Mouse (Mus musculus) megakaryocyte, embryonic 14.5 days (primary cell): ENCODE data around the gene Gm4779. TPM values are rescaled to one million over a fixed set of nuclear protein-coding genes. Genes with fewer than 3 reads are reported as not detected.
"Not testable (repeated sequence)": the region's sequence is repeated elsewhere in the genome, so short reads cannot be mapped to it uniquely, and the experiment has no call there.

Experiments
- H3K27me3 ChIP-seq: replicated peaks from 2 replicates; pipeline ENCODE3; 2012; ENCODE audit warnings: inconsistent platforms
- H3K36me3 ChIP-seq: replicated peaks from 2 replicates; pipeline ENCODE3; 2012; ENCODE audit warnings: low read length, inconsistent platforms, mixed read lengths
- H3K4me1 ChIP-seq: 2 replicates; pipeline ENCODE4 v1.6.1; 2012; ENCODE audit warnings: inconsistent platforms
- H3K4me3 ChIP-seq: replicated peaks from 2 replicates; pipeline ENCODE3; 2012; ENCODE audit warnings: moderate library complexity, mild to moderate bottlenecking, inconsistent platforms
- H3K9me3 ChIP-seq: 2 replicates; pipeline ENCODE4 v1.6.1; 2012; ENCODE audit warnings: inconsistent platforms
- FLI1 ChIP-seq: IDR thresholded peaks from 2 replicates; pipeline ENCODE4 v1.6.1; 2012; ENCODE audit warnings: low read length, inconsistent platforms, mixed read lengths
- GATA1 ChIP-seq: IDR thresholded peaks from 3 replicates; pipeline ENCODE4 v1.6.1; 2012; ENCODE audit warnings: mixed read lengths, low read length, inconsistent platforms, borderline replicate concordance
- polyA plus RNA-seq: library from polyadenylated mRNA; stranded (reverse); fragments of >175 nt; gene quantifications from 2 replicates; pipeline ENCODE4 v1.2.3, GENCODE M21; 2012; ENCODE audit warnings: low replicate concordance; ENCODE audit not compliant: insufficient read depth

The Gm4779 gene
- 0.43 TPM in 1 of 2 replicates, not detected in the other for polyA plus RNA-seq

DNA sequence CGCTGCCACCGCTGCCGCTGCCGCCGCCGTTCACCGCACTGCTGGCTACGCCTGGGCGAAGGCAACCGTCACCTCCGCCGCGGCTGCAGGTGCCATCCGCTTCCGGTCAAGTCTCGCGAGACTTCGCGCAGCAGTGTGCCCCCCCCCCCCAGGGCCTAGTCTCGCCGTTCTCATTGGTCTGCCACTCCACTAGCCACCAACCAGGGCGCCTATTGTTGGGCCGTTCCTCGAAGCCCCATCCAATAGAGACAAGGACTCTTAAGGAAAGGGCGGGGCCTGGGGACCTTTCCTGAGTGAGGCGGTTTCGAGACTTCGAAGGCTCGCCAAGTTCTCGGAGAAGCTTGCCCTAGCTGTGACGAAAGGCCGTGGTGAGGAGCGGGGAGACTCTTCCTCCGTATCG is at the start of gene Gm4779, which contains the start of gene 8030474K03Rik:
TSS of gene Gm4779 (minus strand) at position 82 of the 400 bp plus-strand sequence.
TSS of gene 8030474K03Rik (plus strand) at position 315 of the 400 bp plus-strand sequence.
- peaks cover 14% of the 10 kb centered on the region for H3K27me3 ChIP-seq
- no peaks in the 10 kb centered on the region for H3K36me3 ChIP-seq
- H3K4me3 ChIP-seq: no peak within 1 kb of the TSS
- no peak for TF ChIP-seq GATA1
- no peak for TF ChIP-seq FLI1
- H3K4me1 ChIP-seq: peaks cover 38% of the 10 kb centered on the region
- peaks cover 17% of the 10 kb centered on the region for H3K9me3 ChIP-seq

GRCm38 (mm10) chrX:101819980-101820379 is 25.8 kb upstream of the Gm4779 start:
- H3K36me3 ChIP-seq, H3K9me3 ChIP-seq, H3K4me3 ChIP-seq: not testable (repeated sequence)
- Histone ChIP-seq H3K4me1 (peaks cover 11% of the 10 kb centered on the region), H3K27me3 (peaks cover 38% of the 10 kb centered on the region)

DNA sequence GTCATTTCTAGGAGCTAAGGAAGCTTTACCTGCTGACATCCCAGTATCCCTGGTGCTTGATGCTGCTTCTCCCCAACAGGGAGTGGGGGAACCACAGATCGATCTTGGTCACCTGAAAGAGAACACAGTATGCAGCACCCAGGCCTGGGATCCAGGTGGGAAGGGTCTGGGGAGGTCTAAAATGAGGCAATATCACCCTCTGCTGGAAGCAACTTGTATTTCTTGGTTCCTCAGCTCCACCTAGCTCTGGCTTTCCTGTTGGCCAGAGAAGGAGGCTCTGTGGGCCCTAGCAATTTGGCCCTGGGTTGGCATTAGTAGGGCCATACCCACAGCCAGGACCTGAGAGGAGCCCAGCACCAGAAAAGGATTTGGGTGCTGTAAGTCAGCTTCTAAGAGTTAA is 24.9 kb upstream of the Gm4779 start:
- Histone ChIP-seq H3K9me3 (no peaks in the 10 kb centered on the region), H3K4me1 (peaks cover 11% of the 10 kb centered on the region), H3K27me3 (peaks cover 40% of the 10 kb centered on the region), H3K36me3 (no peaks in the 10 kb centered on the region), H3K4me3 (no peak overlapping the region)
- TF ChIP-seq FLI1: no peak
- TF ChIP-seq GATA1: no peak

GRCm38 (mm10) chrX:101811750-101812149 is 17.5 kb upstream of the Gm4779 start:
- Histone ChIP-seq H3K27me3 (peaks cover 14% of the 10 kb centered on the region), H3K4me1 (no peaks in the 10 kb centered on the region), H3K4me3 (peak overlapping the region; percentile 23), H3K9me3 (no peaks in the 10 kb centered on the region), H3K36me3 (no peaks in the 10 kb centered on the region)
- TF ChIP-seq GATA1: no peak
- TF ChIP-seq FLI1: no peak

DNA sequence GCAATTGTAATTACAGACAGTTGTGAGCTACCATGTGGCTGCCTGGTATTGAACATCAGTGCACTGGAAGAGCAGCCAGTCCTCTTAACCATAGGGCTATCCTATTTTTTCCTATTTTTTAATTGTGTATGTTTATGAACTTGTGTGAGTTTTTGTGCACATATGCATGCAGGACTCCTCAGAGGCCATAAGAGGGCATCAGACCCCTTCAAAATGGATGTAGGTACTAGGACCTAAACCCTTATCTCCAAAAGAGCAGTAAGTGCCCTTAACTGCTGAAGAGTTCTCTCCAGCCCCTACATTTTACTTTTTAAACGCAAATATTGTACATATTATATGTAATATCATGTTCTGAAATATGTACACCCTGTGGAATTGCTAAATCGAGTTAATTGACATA is 11.3 kb upstream of the Gm4779 start:
- Histone ChIP-seq H3K4me3 (no peak overlapping the region), H3K27me3 (peaks cover 12% of the 10 kb centered on the region), H3K36me3 (no peaks in the 10 kb centered on the region), H3K9me3 (no peaks in the 10 kb centered on the region), H3K4me1 (peaks cover 4% of the 10 kb centered on the region; the same call in 1 of the 2 replicates)
- TF ChIP-seq GATA1: no peak
- TF ChIP-seq FLI1: no peak

DNA sequence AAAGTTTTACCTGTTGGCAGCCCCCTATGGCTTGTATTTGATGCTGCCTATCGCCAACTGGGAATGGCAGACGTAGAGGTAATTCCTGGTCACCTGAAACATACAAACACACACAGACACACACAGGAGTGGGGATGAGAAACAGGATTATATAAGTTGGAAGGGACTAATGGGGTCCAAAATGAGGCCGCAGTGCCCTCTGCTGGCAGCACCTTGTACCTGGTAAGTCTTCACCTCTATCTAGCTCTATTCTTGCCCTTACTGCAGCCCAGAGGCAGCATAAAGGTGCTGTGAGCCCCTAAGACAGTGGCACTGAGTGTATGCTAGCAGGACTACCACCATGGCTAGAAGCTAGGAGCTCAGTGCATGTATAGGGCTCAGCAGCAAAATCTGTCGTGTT is 2.7 kb downstream of the Gm4779 start:
- Histone ChIP-seq H3K27me3 (peaks cover 17% of the 10 kb centered on the region), H3K4me3 (peak overlapping the region; percentile 46), H3K36me3 (no peaks in the 10 kb centered on the region), H3K4me1 (peaks cover 30% of the 10 kb centered on the region), H3K9me3 (peaks cover 17% of the 10 kb centered on the region)
- TF ChIP-seq GATA1 (no peak), FLI1 (no peak)

DNA sequence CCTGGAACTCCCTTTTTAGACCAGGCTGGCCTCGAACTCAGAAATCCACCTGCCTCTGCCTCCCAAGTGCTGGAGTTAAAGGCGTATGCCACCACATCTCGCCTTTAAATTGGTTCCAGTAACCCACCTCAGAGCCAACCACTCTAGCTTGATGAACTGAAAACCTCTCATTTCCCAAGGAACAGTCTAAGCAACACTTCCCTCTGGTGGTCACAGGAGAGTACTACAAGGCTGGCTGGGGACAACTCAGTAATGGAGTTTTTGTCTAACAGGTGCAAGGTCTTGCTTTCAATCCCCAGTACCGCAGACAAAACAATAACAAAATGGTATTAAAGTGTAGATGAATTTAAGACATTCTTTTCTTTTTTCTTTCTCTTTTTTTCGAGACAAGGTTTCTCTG is 22.2 kb downstream of the Gm4779 start:
- Histone ChIP-seq H3K4me3 (no peak overlapping the region), H3K36me3 (no peaks in the 10 kb centered on the region), H3K9me3 (0 out of 2 replicates have a peak, but pooled peaks cover 3% of the 10 kb centered on the region), H3K4me1 (no peaks in the 10 kb centered on the region; the same call in 1 of the 2 replicates), H3K27me3 (peaks cover 14% of the 10 kb centered on the region)
- TF ChIP-seq FLI1 (no peak), GATA1 (no peak)

GRCm38 (mm10) chrX:101770307-101770706 is 23.9 kb downstream of the Gm4779 start:
- H3K36me3 ChIP-seq: no peaks in the 10 kb centered on the region
- H3K4me1 ChIP-seq: no peaks in the 10 kb centered on the region; the same call in 1 of the 2 replicates
- TF ChIP-seq FLI1 (no peak), GATA1 (no peak)

DNA sequence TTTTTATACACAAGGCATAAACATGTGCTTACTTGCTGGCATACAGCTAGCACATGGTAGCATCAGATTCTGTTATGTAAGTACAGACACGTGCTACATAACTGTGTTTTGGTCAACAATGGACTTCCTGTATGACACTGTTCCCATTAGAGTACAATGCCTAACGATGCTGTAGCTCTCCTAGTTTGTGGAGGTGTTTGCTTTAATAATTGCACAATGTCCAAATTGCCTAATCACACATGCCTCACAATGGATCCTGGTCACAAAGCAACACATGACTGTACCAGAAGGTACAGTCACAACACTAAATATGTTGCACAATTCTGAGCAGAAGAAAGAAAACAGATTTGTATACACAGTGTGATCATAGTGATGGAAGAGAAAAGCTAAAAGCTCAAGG is 24.7 kb downstream of the Gm4779 start:
- Histone ChIP-seq H3K36me3 (no peaks in the 10 kb centered on the region), H3K4me3 (no peak overlapping the region), H3K27me3 (peaks cover 24% of the 10 kb centered on the region), H3K4me1 (no peaks in the 10 kb centered on the region; the same call in 1 of the 2 replicates), H3K9me3 (0 out of 2 replicates have a peak, but pooled peaks cover 3% of the 10 kb centered on the region)
- no peak for TF ChIP-seq GATA1
- TF ChIP-seq FLI1: no peak

More at GRCm38 (mm10) chrX:101770307-101770706, 23.9 kb downstream of the Gm4779 start:
- Histone ChIP-seq H3K9me3 (0 out of 2 replicates have a peak, but pooled peaks cover 3% of the 10 kb centered on the region), H3K27me3 (peaks cover 20% of the 10 kb centered on the region), H3K4me3 (no peak overlapping the region)

DNA sequence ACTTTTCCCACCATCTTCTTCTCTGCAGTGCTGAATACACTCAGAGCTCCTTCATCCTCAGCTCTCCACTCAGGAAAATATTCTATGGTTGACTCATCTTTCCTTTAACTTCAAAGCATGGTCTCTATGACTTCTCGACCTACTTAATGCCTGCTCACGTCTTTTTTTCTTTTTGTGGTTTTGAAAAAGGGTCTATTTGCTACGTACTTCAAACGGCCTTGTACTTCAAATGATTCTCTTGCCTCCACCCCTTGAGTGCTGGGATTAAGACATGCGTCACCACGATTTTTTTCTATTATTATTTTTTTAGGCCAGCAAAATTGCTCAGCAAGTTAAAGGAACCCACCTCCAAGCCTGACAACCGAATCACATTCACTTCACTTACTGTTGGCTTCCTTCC is 26.9 kb downstream of the Gm4779 start:
- no peaks in the 10 kb centered on the region; the same call in 1 of the 2 replicates for H3K4me1 ChIP-seq
- H3K4me3 ChIP-seq: no peak overlapping the region
- H3K27me3 ChIP-seq: peaks cover 17% of the 10 kb centered on the region
- TF ChIP-seq FLI1 (no peak), GATA1 (no peak)
- H3K36me3 ChIP-seq: no peaks in the 10 kb centered on the region
- H3K9me3 ChIP-seq: peaks cover 11% of the 10 kb centered on the region
